Mouse (Mus musculus): ENCODE measurements around the gene Apol8. TPM values are rescaled to one million over a fixed set of nuclear protein-coding genes. Genes with fewer than 3 reads are reported as not detected.

Apol8 gene
- polyA plus RNA-seq, 1 experiment from 2014 or later = not detected

- no peak overlapping the region for H3K4me2 ChIP-seq
- 90% methylated on average over 1 of the region's 1 CpGs for WGBS
- TF ChIP-seq CTCF (IDR thresholded peaks at IDR 0.05; ENCODE audit: low read depth) = no peak
- H3K4me1 ChIP-seq (ENCODE audit: insufficient read depth) = no peaks in the 10 kb centered on the region
- H3K9ac ChIP-seq = no peak overlapping the region
- DNase-seq (no peak), ATAC-seq (ENCODE audit: insufficient read depth) (no peak)
- H3K36me3 ChIP-seq (ENCODE audit: insufficient read depth) = peaks cover 100% of the 10 kb centered on the region
- no peak overlapping the region for H3K27ac ChIP-seq (ENCODE audit: low read depth)
- no peak overlapping the region for H3K4me3 ChIP-seq (ENCODE audit: low read depth, low read length)
- H3K27me3 ChIP-seq (ENCODE audit: insufficient read depth, low read length) = no peaks in the 10 kb centered on the region
- H3K9me3 ChIP-seq (ENCODE audit: low read depth, low read length) = no peaks in the 10 kb centered on the region
Measured at GRCm38 (mm10) chr15:77785807-77786206, 29.0 kb upstream of the Apol8 start.

GRCm38 (mm10) chr15:77784039-77784824, 27.4 kb upstream of the Apol8 start:
- no peaks in the 10 kb centered on the region for H3K27me3 ChIP-seq (ENCODE audit: insufficient read depth, low read length)
- H3K4me1 ChIP-seq (ENCODE audit: insufficient read depth) = no peaks in the 10 kb centered on the region
- H3K9me3 ChIP-seq (ENCODE audit: low read depth, low read length) = no peaks in the 10 kb centered on the region
- H3K4me3 ChIP-seq (ENCODE audit: low read depth, low read length) = no peak overlapping the region
- no peak overlapping the region for H3K9ac ChIP-seq
- peaks cover 100% of the 10 kb centered on the region for H3K36me3 ChIP-seq (ENCODE audit: insufficient read depth)
- no peak overlapping the region for H3K4me2 ChIP-seq
- ATAC-seq (ENCODE audit: insufficient read depth) (no peak), DNase-seq (no peak)
- H3K27ac ChIP-seq (ENCODE audit: low read depth) = no peak overlapping the region
- TF ChIP-seq CTCF (IDR thresholded peaks at IDR 0.05; ENCODE audit: low read depth) = no peak
- WGBS = 69% methylated on average over 22 of the region's 22 CpGs

- no peak for ATAC-seq (ENCODE audit: insufficient read depth)
- Histone ChIP-seq H3K27me3 (ENCODE audit: insufficient read depth, low read length) (no peaks in the 10 kb centered on the region), H3K27ac (ENCODE audit: low read depth) (no peak overlapping the region), H3K4me1 (ENCODE audit: insufficient read depth) (no peaks in the 10 kb centered on the region), H3K4me2 (no peak overlapping the region), H3K36me3 (ENCODE audit: insufficient read depth) (peaks cover 100% of the 10 kb centered on the region), H3K9ac (no peak overlapping the region), H3K4me3 (ENCODE audit: low read depth, low read length) (no peak overlapping the region), H3K9me3 (ENCODE audit: low read depth, low read length) (no peaks in the 10 kb centered on the region)
- peak; percentile 70 for DNase-seq
- 80% methylated on average over 11 of the region's 11 CpGs for WGBS
- peak; percentile 71 for TF ChIP-seq CTCF (IDR thresholded peaks at IDR 0.05; ENCODE audit: low read depth)
Measured at GRCm38 (mm10) chr15:77782449-77783014, 25.7 kb upstream of the Apol8 start.

- ATAC-seq (ENCODE audit: insufficient read depth) (no peak), DNase-seq (peak; percentile 83)
- Histone ChIP-seq H3K9me3 (ENCODE audit: low read depth, low read length) (no peaks in the 10 kb centered on the region), H3K4me1 (ENCODE audit: insufficient read depth) (no peaks in the 10 kb centered on the region), H3K27ac (ENCODE audit: low read depth) (no peak overlapping the region), H3K4me3 (ENCODE audit: low read depth, low read length) (no peak overlapping the region), H3K36me3 (ENCODE audit: insufficient read depth) (peaks cover 99% of the 10 kb centered on the region), H3K27me3 (ENCODE audit: insufficient read depth, low read length) (no peaks in the 10 kb centered on the region), H3K9ac (no peak overlapping the region), H3K4me2 (no peak overlapping the region)
- TF ChIP-seq CTCF (IDR thresholded peaks at IDR 0.05; ENCODE audit: low read depth) = peak; percentile 99
- 65% methylated on average over 20 of the region's 20 CpGs for WGBS
Measured at GRCm38 (mm10) chr15:77775186-77775963, 18.6 kb upstream of the Apol8 start.

GRCm38 (mm10) chr15:77774303-77774702, 17.5 kb upstream of the Apol8 start:
- Histone ChIP-seq H3K4me2 (no peak overlapping the region), H3K27me3 (ENCODE audit: insufficient read depth, low read length) (no peaks in the 10 kb centered on the region), H3K9me3 (ENCODE audit: low read depth, low read length) (no peaks in the 10 kb centered on the region), H3K4me3 (ENCODE audit: low read depth, low read length) (no peak overlapping the region), H3K27ac (ENCODE audit: low read depth) (no peak overlapping the region), H3K4me1 (ENCODE audit: insufficient read depth) (no peaks in the 10 kb centered on the region), H3K9ac (no peak overlapping the region), H3K36me3 (ENCODE audit: insufficient read depth) (peaks cover 99% of the 10 kb centered on the region)
- no peak for TF ChIP-seq CTCF (IDR thresholded peaks at IDR 0.05; ENCODE audit: low read depth)
- DNase-seq (no peak), ATAC-seq (ENCODE audit: insufficient read depth) (no peak)
- WGBS = 93% methylated on average over 10 of the region's 10 CpGs

GRCm38 (mm10) chr15:77773099-77773915, 16.5 kb upstream of the Apol8 start:
- 83% methylated on average over 19 of the region's 19 CpGs for WGBS
- no peak overlapping the region for H3K9ac ChIP-seq
- no peak; the same call in 1 of the 2 replicates for ATAC-seq (ENCODE audit: insufficient read depth)
- H3K9me3 ChIP-seq (ENCODE audit: low read depth, low read length) = no peaks in the 10 kb centered on the region
- peaks cover 99% of the 10 kb centered on the region for H3K36me3 ChIP-seq (ENCODE audit: insufficient read depth)
- no peaks in the 10 kb centered on the region for H3K27me3 ChIP-seq (ENCODE audit: insufficient read depth, low read length)
- no peak for TF ChIP-seq CTCF (IDR thresholded peaks at IDR 0.05; ENCODE audit: low read depth)
- H3K27ac ChIP-seq (ENCODE audit: low read depth) = no peak overlapping the region
- no peak for DNase-seq
- H3K4me2 ChIP-seq = no peak overlapping the region
- H3K4me1 ChIP-seq (ENCODE audit: insufficient read depth) = no peaks in the 10 kb centered on the region
- H3K4me3 ChIP-seq (ENCODE audit: low read depth, low read length) = no peak overlapping the region

Measured in lung, embryonic 14.5 days (tissue).